In the genomic region with DNA sequence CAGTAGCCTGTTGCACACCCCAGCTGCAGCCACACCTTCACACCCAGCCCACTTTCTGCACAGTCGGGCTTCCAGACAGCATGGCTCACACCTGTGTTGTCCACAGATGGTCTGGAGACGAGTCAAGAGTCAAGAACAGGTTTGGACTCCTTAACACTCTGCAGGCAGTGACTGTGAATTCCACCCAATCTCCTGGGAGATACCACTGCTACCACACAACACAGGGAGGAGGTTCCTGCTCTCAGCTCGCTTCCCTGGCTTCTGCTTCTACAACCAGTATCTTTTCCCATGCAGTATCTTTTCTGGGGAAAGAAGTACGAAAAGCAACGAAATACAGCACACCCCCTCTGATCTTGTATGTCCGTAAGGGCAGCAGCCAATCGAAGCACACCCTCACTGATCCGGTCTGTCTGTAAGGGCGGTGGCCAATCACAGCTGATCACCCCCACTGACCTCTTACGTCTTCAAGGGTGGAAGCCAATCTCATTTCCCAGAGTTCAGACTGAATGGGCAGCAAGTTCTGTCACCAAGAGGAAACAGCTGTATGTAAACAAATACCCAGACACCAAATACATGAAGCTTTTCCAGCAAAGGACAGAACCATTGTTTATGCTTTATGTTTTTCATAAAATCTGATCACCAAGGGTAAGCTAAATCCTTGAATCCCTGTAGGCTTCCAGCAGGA, we compare ENCODE assay signal across 24 mouse cellular contexts.
DNase-seq lines count a peak whose midpoint lies in the region; ATAC-seq and TF ChIP-seq lines count a peak whose summit lies in the region.
"Had no signal": no experiment of that assay in that cellular context is flagged by ENCODE, and none has a peak within 500 bp of the region (broad histone marks: within the 10 kb centered on the region; RNA-seq: fewer than 3 reads in every experiment).

No protein-coding gene starts in this region.

- no peak for TF ChIP-seq CTCF in lung, embryonic 14.5 days (IDR thresholded peaks at IDR 0.05; ENCODE audit: low read depth)

- no peak overlapping the region for H3K9ac ChIP-seq in lung, embryonic 14.5 days
- H3K9ac ChIP-seq: forebrain, embryonic 12.5 days; heart, embryonic 12.5 days; hindbrain, embryonic 15.5 days; limb, embryonic 12.5 days; liver, embryonic 13.5 days had no signal

- peak overlapping the region; percentile 18; the same call in 1 of the 2 replicates for H3K4me2 ChIP-seq in lung, embryonic 14.5 days
- H3K4me2 ChIP-seq: forebrain, embryonic 12.5 days; heart, embryonic 12.5 days; hindbrain, embryonic 15.5 days; limb, embryonic 12.5 days; liver, embryonic 13.5 days had no signal

- 53% methylated on average over 10 of the region's 10 CpGs for WGBS in lung, embryonic 14.5 days

- H3K4me3 ChIP-seq in lung, embryonic 14.5 days (ENCODE audit: low read depth, low read length): no peak overlapping the region
- H3K4me3 ChIP-seq: forebrain, embryonic 12.5 days; heart, embryonic 12.5 days; hindbrain, embryonic 15.5 days; limb, embryonic 12.5 days; liver, embryonic 13.5 days; myocyte had no signal

- H3K36me3 ChIP-seq in lung, embryonic 14.5 days (ENCODE audit: insufficient read depth): no peaks in the 10 kb centered on the region
- H3K36me3 ChIP-seq: forebrain, embryonic 12.5 days; heart, embryonic 12.5 days; hindbrain, embryonic 15.5 days; limb, embryonic 12.5 days; liver, embryonic 13.5 days had no signal

- peak; percentile 90 for DNase-seq in heart, adult 11 months
- DNase-seq in heart, adult 9 months (ENCODE audit: low spot score in 2 of 2): no peak
- DNase-seq in ZHBTc4 (ENCODE audit: low read depth, low spot score): peak; percentile 50
- peak; percentile 82 for DNase-seq in lung, embryonic 14.5 days
- DNase-seq in lung, postnatal 36 days: peak; percentile 75
- DNase-seq in right cerebral cortex, postnatal 14 days: no peak
- no peak for DNase-seq in ovary, postnatal 14 days (ENCODE audit: low spot score)
- DNase-seq: adrenal gland, adult 8-10 months; B cell, adult 2 months; cerebellum, adult 11 months; cerebellum, postnatal 14 days; heart, postnatal 36 days; kidney, postnatal 36 days; layer of hippocampus, adult 9-11 months; liver, embryonic 13.5 days; midbrain, embryonic 14.5 days; right cerebral cortex, postnatal 25 days; thymus, postnatal 4 days had no signal

- no peaks in the 10 kb centered on the region for H3K9me3 ChIP-seq in lung, embryonic 14.5 days (ENCODE audit: low read depth, low read length)
- H3K9me3 ChIP-seq: forebrain, embryonic 12.5 days; heart, embryonic 12.5 days; hindbrain, embryonic 15.5 days; limb, embryonic 12.5 days; liver, embryonic 13.5 days had no signal

- H3K27ac ChIP-seq in lung, embryonic 14.5 days (ENCODE audit: low read depth): peak overlapping the region; percentile 67; the same call in 1 of the 2 replicates
- H3K27ac ChIP-seq: forebrain, embryonic 12.5 days; hindbrain, embryonic 15.5 days; limb, embryonic 12.5 days; liver, embryonic 13.5 days had no signal

- H3K27me3 ChIP-seq in lung, embryonic 14.5 days (ENCODE audit: insufficient read depth, low read length): no peaks in the 10 kb centered on the region
- H3K27me3 ChIP-seq: forebrain, embryonic 12.5 days; heart, embryonic 12.5 days; hindbrain, embryonic 15.5 days; limb, embryonic 12.5 days; liver, embryonic 13.5 days had no signal

- peak; percentile 96 for ATAC-seq in lung, embryonic 14.5 days (ENCODE audit: insufficient read depth)
- ATAC-seq: intestine, embryonic 16.5 days had no signal

- no peaks in the 10 kb centered on the region for H3K4me1 ChIP-seq in lung, embryonic 14.5 days (ENCODE audit: insufficient read depth)
- H3K4me1 ChIP-seq: forebrain, embryonic 12.5 days; hindbrain, embryonic 15.5 days had no signal

Comparison
In these comparisons a context has a peak if more than half of its experiments do, and no peak if none do; other contexts are left out.
1. DNase-seq: peak in heart, adult 11 months (single experiment), ZHBTc4 (single experiment), lung, embryonic 14.5 days (single experiment) and lung, postnatal 36 days (single experiment); none in heart, adult 9 months (0 of 2), right cerebral cortex, postnatal 14 days (single experiment) and ovary, postnatal 14 days (single experiment).